Mouse (Mus musculus) left cerebral cortex, postnatal 36 days (tissue): ENCODE measurements around the gene Taf8. TPM values are rescaled to one million over a fixed set of nuclear protein-coding genes. Genes with fewer than 3 reads are reported as not detected.

Source experiments
- DNase-seq, 2 experiments: peaks; one replicate each; pipeline ENCODE4 v3.0.0; 2021 to 2022; ENCODE audit warnings: low spot score in 2 of 2, mixed read lengths in 1 of 2
- intact Hi-C: fragments of 180-260 bp; cut with DNase I; formaldehyde crosslinking; loops from one replicate; pipeline ENCODE4 v1.15.1; 2025
- total RNA-seq, 2 experiments: library from RNA; stranded (reverse); gene quantifications; 2 replicates each; pipeline ENCODE4 v1.2.3; 2021

Taf8 gene
- total RNA-seq, 2 experiments from 2014 or later: 16.9 to 20.6 TPM

- DNase-seq: no peak
- intact Hi-C loops: no loop called here
Measured at GRCm38 (mm10) chr17:47441296-47442051, 60.6 kb downstream of the Taf8 start.

GRCm38 (mm10) chr17:47440359-47440890 lies 61.7 kb downstream of the Taf8 start:
- DNase-seq: no peak
- intact Hi-C loops: no loop called here

DNA sequence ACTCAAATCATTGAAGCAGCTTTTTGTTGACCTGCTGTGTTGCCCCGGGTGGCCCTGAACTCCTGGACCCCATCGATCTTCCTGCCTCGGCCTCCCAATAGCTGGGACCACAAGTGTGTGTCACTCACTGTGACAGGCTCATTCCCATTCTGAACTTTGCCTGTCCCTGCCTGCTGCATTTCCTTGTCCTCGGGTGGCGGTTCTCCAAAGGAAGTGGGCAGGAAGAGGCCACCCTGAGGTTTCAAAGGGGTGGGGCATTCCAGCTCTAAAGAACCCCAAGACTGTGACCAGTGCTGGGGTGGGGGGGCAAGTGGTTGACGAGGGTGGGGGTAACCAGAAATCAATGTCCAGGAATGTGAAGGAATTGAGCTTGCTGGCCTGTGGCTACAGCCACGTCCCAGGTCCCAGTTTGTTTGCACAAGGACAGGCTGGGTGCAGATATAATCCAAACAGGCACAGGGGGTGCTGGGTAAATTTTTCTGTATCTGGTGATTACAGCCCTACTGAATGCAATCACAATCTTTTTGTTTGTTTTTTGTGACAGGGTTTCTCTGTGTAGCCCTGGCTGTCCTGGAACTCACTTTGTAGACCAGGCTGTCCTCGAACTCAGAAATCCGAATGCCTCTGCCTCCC lies 62.6 kb downstream of the Taf8 start:
- intact Hi-C loops: no loop called here
- DNase-seq: no peak

- intact Hi-C loops: no loop called here
Measured at GRCm38 (mm10) chr17:47438611-47439010, 63.5 kb downstream of the Taf8 start.

GRCm38 (mm10) chr17:47436907-47437547 lies 65.1 kb downstream of the Taf8 start, which contains the start of gene 1700001C19Rik:
TSS of gene 1700001C19Rik (minus strand) at chr17:47437376.
- no peak for DNase-seq
- intact Hi-C loops: no loop called here

More at GRCm38 (mm10) chr17:47438611-47439010, 63.5 kb downstream of the Taf8 start:
- no peak for DNase-seq

DNA sequence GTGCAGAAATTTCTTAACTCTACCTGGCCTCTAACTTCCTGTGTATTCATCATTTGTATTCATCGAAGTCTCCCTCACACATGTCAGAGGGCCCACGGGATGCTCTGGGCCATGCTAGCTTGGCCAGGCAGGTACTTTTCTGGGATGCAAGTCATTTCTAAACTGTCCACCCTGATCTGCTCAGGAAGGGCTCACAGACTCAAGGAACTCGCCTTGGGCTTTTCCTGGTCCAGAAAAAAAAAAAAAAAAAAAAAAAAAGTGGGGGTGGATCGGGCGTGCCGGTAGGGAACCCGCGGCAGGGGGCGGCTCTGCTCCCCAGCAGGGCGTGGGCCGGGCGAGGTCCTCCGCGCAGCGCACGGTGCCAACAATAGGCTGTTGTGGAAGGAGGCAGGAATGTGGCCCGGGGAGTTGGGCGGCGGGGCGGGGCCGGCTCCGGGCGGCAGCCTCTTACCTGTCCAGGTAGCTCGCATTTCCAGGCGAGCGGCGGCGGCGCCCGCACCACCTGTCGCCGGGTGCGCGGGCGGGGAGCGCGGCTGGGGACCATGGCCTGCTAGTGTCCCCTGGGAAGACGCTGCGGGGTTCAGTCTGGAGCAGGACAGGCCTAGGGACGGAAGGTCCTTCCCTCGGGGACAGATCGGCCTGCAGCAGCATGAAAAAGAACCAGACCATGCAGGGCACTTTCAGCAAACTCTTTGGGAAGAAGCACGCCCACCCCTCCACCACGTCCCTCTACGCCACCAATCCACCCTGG lies 65.8 kb downstream of the Taf8 start, which contains the start of gene AI661453:
Gene AI661453, plus strand, starts transcription at position 460 of the 751 bp plus-strand sequence.
- DNase-seq: no peak
- intact Hi-C loops: no loop called here

Other genes starting within 250 kb of the Taf8 start
- 10 to 100 TPM; 28.0 to 32.6 TPM for gene Mrps10, start 133.4 kb downstream of the Taf8 start, total RNA-seq
- gene Guca1b, start 116.9 kb downstream of the Taf8 start, total RNA-seq: 1 to 10 TPM in 1 of 2 experiments, under 1 TPM in 1; 0.94 to 1.9 TPM
- gene Guca1a, start 101.7 kb downstream of the Taf8 start, total RNA-seq: under 1 TPM in 1 of 2 experiments, not detected in 1; 0.48 TPM
- gene AI661453, start 65.7 kb downstream of the Taf8 start, total RNA-seq: under 1 TPM; 0.30 to 0.43 TPM
- not detected for gene 1700001C19Rik, start 64.9 kb downstream of the Taf8 start, total RNA-seq
- gene Ccnd3, start 2.8 kb upstream of the Taf8 start, total RNA-seq: 10 to 100 TPM; 30.1 to 34.9 TPM
- 10 to 100 TPM; 17.5 to 18.1 TPM for gene Bysl, start 109.2 kb upstream of the Taf8 start, total RNA-seq
- 10 to 100 TPM; 24.7 to 30.7 TPM for gene Med20, start 109.3 kb upstream of the Taf8 start, total RNA-seq
- 1 to 10 TPM; 4.5 to 7.8 TPM for gene Gm20517, start 109.3 kb upstream of the Taf8 start, total RNA-seq
- 10 to 100 TPM; 10.6 to 13.5 TPM for gene Usp49, start 128.4 kb upstream of the Taf8 start, total RNA-seq
- 100 to 1,000 TPM; 206 to 219 TPM for gene Tomm6, start 186.1 kb upstream of the Taf8 start, total RNA-seq
- gene Frs3, start 186.7 kb upstream of the Taf8 start, total RNA-seq: 10 to 100 TPM; 29.8 to 31.6 TPM
- 1 to 10 TPM; 5.2 to 6.2 TPM for gene Gm21981, start 192.2 kb upstream of the Taf8 start, total RNA-seq
- gene Prickle4, start 192.4 kb upstream of the Taf8 start, total RNA-seq: 1 to 10 TPM; 3.0 to 3.5 TPM
- not detected for gene Pgc, start 224.6 kb upstream of the Taf8 start, total RNA-seq
- gene Tfeb, start 234.7 kb upstream of the Taf8 start, total RNA-seq: 10 to 100 TPM; 10.6 to 12.0 TPM